Mouse (Mus musculus) small intestine, adult 2 months (tissue): ENCODE results near the gene Gm42878. TPM values are rescaled to one million over a fixed set of nuclear protein-coding genes. Genes with fewer than 3 reads are reported as not detected.
A peak's percentile ranks its signal among the peaks of the same experiment; 100 is the strongest.

ENCODE experiments used
- H3K27ac ChIP-seq: fragments of 200-500 bp; 2 replicates; pipeline ENCODE4 v1.5.1; 2012; ENCODE audit warnings: low read depth, low read length, control low read depth, inconsistent platforms; ENCODE audit not compliant: insufficient read depth
- H3K27me3 ChIP-seq: fragments of 200-500 bp; 2 replicates; pipeline ENCODE4 v1.6.1; 2012; ENCODE audit warnings: mild to moderate bottlenecking, moderate library complexity, low read length, inconsistent platforms; ENCODE audit not compliant: control insufficient read depth, insufficient read depth
- H3K36me3 ChIP-seq: fragments of 200-500 bp; 2 replicates; pipeline ENCODE4 v1.6.1; 2012; ENCODE audit warnings: mild to moderate bottlenecking, low read length, control low read depth, inconsistent platforms; ENCODE audit not compliant: control insufficient read depth, insufficient read depth
- H3K4me1 ChIP-seq: fragments of 200-500 bp; 2 replicates; pipeline ENCODE4 v1.6.1; 2012; ENCODE audit warnings: low read length, inconsistent platforms, mixed read lengths; ENCODE audit not compliant: control insufficient read depth, insufficient read depth, insufficient read length
- H3K4me3 ChIP-seq: fragments of 200-500 bp; 2 replicates; pipeline ENCODE4 v1.5.1; 2012; ENCODE audit warnings: low read depth, mild to moderate bottlenecking, control low read depth, inconsistent platforms, low read length, moderate library complexity
- CTCF ChIP-seq: fragments of 200-500 bp; IDR thresholded peaks from 2 replicates; pipeline ENCODE4 v1.5.1; 2012; ENCODE audit warnings: low read depth, mild to moderate bottlenecking, control low read depth, inconsistent platforms, low read length, moderate library complexity, mixed read lengths; ENCODE audit not compliant: insufficient replicate concordance, insufficient read length; ENCODE audit errors: extremely low read depth
- POLR2A ChIP-seq: fragments of 200-500 bp; IDR thresholded peaks from 2 replicates; pipeline ENCODE4 v1.6.1; 2012; ENCODE audit warnings: low read depth, mild to moderate bottlenecking, control low read depth, inconsistent platforms, low read length, moderate library complexity
- WGBS: fragments of 180-500 bp; shearing (Covaris S2); methylation state at CpG from one replicate; pipeline ENCODE4 v1.1.7; 2018; 5-methylcytosine and 5-hydroxymethylcytosine counted together
- polyA plus RNA-seq: library from polyadenylated mRNA; depleted of rRNA; stranded (reverse); fragments of >200 nt; gene quantifications from 2 replicates; pipeline ENCODE4 v1.2.3, GENCODE M21; 2012

Gene Gm42878
- polyA plus RNA-seq, 1 experiment: not detected

DNA sequence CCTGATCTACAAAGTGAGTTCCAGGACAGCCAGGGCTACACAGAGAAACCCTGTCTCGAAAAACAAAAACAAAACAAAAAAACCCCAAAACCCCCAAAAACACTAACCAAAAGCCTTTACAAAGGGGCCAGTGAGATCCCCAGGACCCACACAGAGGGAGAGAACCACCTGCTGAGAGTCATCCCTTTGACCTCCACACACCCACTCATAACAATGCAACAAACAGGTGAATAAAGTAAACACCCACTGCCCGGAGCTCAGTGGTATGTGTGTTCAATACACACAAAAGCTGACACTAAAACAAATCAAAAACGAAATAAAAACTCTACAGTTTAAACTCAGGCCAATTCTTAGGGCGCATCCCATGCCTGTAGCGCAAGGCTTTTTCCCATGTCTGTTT is 5.2 kb downstream of the Gm42878 start:
- Histone ChIP-seq H3K36me3 (peaks cover 25% of the 10 kb centered on the region), H3K4me3 (no peak overlapping the region), H3K27me3 (no peaks in the 10 kb centered on the region), H3K4me1 (peaks cover 3% of the 10 kb centered on the region; the same call in 1 of the 2 replicates), H3K27ac (no peak overlapping the region)
- TF ChIP-seq CTCF (no peak), POLR2A (no peak)
- WGBS: 83% methylated on average over 5 of the region's 5 CpGs

GRCm38 (mm10) chr5:121537588-121537987 is 7.7 kb downstream of the Gm42878 start:
- WGBS: 89% methylated on average over 2 of the region's 2 CpGs
- no peak for TF ChIP-seq CTCF
- TF ChIP-seq POLR2A: no peak
- peaks cover 45% of the 10 kb centered on the region for H3K36me3 ChIP-seq

DNA sequence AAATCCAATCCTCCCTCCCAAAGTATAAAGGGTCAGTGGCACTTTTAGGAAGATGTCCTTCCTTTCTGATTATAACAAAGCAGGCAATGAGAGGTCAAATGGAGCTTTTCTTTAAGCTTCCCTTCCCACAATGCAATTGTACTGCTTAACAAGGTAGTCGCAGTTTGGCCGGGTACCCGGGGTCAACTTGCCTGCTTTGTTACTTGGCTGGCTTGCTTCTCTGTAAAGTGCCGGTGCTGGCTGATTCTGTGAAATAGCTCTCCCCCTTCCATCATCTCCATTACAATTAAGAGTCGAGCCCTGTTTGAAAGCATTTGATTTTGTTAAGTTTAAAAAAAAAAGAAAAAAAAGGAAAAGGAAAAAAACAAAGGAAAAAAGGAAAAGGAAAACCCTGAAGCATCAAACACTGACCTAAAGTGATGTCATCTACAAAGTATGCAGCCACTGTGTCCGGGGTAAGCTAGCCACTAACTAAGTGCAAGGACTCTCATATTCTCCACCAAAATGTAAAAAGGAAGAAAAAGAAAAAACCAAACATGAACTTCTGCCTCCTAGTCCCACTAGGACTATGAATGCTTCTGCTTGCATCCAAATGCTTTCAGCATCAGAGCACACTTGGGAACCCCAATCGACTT is 8.2 kb downstream of the Gm42878 start:
- 78% methylated on average over 7 of the region's 7 CpGs for WGBS
- Histone ChIP-seq H3K4me1 (no peaks in the 10 kb centered on the region), H3K36me3 (peaks cover 50% of the 10 kb centered on the region), H3K27ac (no peak overlapping the region), H3K4me3 (no peak overlapping the region), H3K27me3 (no peaks in the 10 kb centered on the region)
- TF ChIP-seq CTCF: no peak
- TF ChIP-seq POLR2A: no peak

More at GRCm38 (mm10) chr5:121537588-121537987, 7.7 kb downstream of the Gm42878 start:
- Histone ChIP-seq H3K27ac (no peak overlapping the region), H3K4me3 (no peak overlapping the region), H3K4me1 (no peaks in the 10 kb centered on the region), H3K27me3 (no peaks in the 10 kb centered on the region)

GRCm38 (mm10) chr5:121535116-121535515 is 10.2 kb downstream of the Gm42878 start:
- TF ChIP-seq POLR2A (no peak), CTCF (no peak)
- Histone ChIP-seq H3K27ac (no peak overlapping the region), H3K36me3 (peaks cover 64% of the 10 kb centered on the region), H3K4me3 (no peak overlapping the region), H3K4me1 (no peaks in the 10 kb centered on the region), H3K27me3 (no peaks in the 10 kb centered on the region)
- 70% methylated on average over 3 of the region's 3 CpGs for WGBS

- no peaks in the 10 kb centered on the region for H3K27me3 ChIP-seq
- TF ChIP-seq CTCF (peak; percentile 39; the same call in 1 of the 2 replicates), POLR2A (no peak)
- WGBS: 90% methylated on average over 5 of the region's 5 CpGs
- no peaks in the 10 kb centered on the region for H3K4me1 ChIP-seq
- no peak overlapping the region for H3K27ac ChIP-seq
- no peak overlapping the region for H3K4me3 ChIP-seq
- peaks cover 68% of the 10 kb centered on the region for H3K36me3 ChIP-seq
Measured at GRCm38 (mm10) chr5:121534521-121534920, 10.8 kb downstream of the Gm42878 start.

GRCm38 (mm10) chr5:121526961-121527360 is 18.3 kb downstream of the Gm42878 start:
- Histone ChIP-seq H3K4me3 (no peak overlapping the region), H3K36me3 (peaks cover 79% of the 10 kb centered on the region), H3K4me1 (no peaks in the 10 kb centered on the region), H3K27ac (no peak overlapping the region), H3K27me3 (no peaks in the 10 kb centered on the region)
- TF ChIP-seq POLR2A: no peak
- TF ChIP-seq CTCF: no peak
- 89% methylated on average over 8 of the region's 8 CpGs for WGBS

DNA sequence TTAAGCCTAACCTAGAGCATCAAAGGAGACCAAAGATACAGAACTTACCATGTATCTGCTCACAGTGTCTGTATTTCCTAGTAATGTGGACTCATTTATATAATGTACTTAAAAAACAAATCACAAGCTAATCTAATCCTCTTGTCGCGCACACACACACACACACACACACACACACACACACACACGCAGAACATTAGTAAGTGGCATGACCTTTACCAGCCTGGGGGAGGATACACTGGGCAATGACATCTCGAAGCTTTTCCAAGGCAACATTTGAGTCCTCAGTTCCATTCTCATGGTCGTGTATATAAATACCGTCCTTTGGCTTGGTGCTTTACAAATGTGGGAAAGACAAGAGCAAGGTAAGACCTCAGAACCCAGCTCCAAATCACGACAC is 18.8 kb downstream of the Gm42878 start:
- WGBS: 92% methylated on average over 7 of the region's 7 CpGs
- Histone ChIP-seq H3K27ac (no peak overlapping the region), H3K27me3 (no peaks in the 10 kb centered on the region), H3K4me3 (no peak overlapping the region), H3K36me3 (peaks cover 80% of the 10 kb centered on the region), H3K4me1 (no peaks in the 10 kb centered on the region)
- no peak for TF ChIP-seq CTCF
- TF ChIP-seq POLR2A: no peak
